Mouse (Mus musculus): ENCODE data around the gene Cmas.

Cmas gene

DNA sequence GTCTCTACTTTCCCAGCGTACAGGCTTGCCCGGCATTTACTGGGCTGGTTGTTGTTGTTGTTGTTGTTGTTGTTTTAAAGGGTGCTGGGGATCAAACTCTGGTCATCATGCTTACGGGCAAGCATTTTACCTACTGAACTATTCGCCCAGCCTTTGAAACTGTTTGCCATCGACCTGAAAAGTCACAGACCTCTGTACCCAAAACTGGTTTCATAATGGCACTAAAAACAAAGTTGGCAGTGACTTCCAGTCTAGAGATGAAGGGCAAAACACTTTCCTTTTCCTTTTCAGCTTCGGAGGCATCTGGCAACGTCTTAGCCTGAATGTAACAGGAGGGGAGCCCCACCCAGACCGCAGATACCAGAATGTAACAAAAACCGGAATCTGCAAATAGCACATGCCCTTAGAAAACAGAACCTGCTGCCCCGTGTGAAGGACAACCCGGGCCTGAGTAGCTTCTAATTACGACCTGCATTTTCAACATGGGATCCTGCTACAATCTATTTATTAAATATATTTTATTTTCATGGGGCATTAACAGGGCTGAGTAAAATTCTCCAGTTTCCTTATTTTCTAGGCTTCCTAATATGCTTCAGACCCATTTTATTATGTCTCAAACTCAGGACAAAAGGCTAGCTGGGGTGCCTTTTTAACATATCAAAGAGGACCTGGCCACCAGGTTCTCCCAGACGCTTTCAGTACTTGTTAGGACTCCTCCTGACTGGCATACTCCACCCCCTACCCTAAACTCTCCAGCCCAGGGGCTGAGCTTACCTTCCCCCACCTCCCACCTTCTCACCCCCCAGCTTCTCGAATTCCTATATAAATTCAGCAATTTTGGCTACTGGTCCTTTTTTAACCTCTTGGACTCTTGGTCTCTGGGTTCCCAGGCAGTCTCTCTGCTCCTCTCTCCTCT, 3.9 kb upstream of the Cmas start:
- DNase-seq, result peak; percentile 29 to 54

DNA sequence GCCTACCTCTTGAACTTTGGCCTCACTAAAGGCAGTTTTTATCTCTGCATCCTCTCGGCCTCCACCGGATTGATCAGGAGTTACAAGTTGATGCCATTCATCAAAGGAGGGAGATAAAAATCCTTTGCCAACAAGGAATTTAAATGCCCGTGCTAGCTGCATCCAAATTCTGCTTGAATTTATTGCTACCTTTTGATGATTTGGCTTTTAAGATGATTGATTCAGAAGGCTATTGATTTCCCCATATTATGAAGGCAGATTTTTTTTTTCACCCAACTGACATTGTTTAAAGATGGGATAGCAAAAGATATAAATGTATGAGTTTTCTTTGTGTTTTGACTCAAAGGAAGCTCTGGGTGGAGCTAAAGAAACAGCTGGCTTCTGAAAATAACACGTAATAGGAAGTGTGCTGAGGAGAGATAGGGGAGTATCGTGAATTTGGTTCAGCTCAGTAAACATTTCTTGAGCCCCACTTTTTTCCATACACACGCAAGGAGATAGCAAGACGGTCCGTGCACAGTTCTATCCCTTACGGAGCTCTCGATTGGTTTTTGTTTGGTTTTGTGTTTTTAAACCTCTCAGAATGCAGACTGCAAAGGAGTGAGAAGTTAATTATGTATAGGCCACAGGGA, 964 bp downstream of the Cmas start:
- no peak for DNase-seq

DNA sequence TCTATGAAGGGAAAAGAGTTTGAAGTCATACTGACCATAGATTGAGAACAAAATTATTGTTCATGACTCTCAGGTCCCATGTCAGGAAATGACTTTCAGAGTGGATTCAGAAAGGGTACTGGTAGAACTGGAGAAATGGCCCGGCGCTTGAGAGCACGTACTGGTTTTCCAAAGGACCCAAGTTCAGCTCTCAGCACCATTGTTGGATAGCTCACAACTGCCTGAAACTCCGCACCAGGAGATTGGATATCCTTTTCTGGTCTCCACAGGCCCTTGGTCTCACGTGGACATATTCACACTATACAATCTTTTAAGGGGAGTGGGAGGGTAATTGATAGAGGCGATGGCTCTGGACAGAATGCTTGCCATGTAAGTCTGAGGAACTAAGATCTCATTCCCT, 1.5 kb downstream of the Cmas start:
- DNase-seq, result no peak

DNA sequence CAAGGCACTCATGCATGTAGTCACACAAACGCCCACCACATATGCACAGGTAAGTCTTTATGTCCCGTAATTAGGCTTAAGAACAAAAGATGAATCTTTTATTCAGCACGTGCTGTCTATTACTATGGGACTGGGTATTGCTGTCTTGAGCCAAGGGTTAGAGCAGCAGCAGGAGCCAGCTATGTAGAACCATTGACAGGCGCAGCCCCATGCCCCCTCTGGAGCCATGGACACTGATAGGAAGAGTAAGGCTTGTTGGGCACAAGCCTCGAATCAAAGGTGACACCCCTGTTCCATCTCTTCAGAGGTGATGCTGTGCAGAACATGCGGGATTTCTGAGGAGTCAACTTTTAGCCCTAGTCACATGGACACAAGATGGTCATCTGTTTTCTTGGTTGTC, 2.1 kb downstream of the Cmas start:
- no peak for DNase-seq

DNA sequence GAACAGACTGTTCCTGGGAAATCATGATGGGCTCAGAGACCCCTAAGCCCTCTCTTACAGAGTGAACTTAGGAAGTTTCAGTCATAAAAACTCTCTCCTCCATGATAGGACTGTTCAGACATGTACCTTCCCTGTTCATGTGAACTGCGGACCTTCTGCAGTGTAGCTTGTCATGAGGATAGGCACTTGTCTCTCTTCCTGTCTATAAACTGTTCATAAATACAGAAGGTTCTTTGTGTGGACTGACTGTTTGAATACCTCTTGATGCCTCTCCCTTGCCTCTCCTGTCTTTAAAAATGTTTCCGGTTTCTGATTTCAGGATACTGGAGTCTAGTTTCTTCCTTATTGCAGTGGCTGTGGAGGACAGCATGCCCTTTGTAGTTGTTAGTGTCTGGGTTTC, 3.1 kb downstream of the Cmas start:
- no peak for DNase-seq

DNA sequence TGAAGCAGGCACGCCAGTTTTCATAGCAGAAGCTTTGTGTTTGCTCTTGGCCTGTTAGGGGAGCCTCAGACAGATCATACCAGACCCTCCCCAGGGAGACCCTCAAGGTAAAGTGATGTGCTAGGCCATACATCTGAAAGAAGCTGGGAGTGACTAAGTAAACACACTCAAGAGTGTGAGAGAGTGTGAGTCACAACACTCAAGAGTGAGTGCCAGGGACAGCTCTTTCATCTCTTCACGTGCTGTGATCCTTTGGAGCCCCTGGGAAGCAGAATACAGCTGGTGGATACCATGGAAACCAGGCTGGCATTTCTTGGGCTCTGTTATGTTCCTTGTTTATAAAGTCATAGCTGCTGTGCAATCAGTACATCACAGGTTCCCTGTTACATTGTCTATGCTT, 8.4 kb downstream of the Cmas start:
- DNase-seq, result no peak

DNA sequence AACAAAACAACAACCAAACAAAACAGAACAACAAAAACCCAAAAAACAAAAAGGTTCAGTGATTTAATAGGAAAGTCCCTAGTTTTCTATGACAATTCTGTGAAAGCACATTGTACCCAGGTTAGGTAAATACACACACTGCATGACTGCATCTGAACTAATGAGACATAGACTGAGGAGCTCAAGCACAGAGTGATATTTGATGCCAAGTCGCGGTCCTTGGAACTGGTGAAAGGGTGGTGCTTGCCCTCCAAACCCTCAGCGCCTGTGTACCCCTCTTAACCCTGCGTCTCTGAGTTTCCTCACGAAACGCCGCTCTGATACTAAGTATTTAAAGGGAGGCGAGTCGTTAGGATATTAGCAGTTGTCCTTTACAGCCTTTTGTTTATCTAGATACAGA, 10.8 kb downstream of the Cmas start:
- no peak for DNase-seq

DNA sequence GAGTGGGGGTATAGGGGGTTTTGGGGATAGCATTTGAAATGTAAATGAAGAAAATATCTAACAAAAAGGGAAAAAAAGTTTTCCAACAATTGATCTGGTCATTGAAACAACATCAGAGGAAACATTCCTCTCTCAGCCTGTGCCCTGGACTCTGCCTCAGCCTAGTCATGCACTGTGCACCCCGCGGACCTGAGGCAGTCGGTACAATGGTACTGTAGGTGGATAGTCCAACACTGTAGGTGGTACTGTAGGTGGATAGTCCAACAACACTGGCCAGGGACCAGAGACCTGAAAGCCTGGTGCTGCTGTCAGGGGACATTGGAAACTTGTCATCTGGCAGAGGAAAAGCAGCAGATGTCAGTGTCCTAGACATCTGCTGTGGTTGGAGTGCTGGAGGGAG, 13.4 kb downstream of the Cmas start:
- DNase-seq, result no peak

DNA sequence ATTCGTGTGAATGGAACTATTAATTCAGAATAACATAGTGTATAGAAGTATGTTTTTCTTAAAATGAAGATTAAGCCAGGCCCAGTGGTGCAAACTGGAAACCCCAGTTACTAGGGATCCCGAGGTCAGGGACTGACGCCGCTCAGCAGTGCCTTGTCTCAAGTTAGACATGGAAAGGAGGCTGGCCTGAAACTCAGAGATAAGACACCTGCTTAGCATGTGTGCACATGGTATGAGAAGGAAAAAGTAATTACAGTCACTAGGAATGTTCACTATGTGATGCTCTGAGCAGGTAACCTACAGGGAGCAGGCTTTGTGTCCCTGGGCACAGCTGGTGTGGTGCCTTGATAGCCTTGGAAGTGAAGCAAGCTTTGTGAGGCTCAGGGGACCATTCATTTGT, 15.2 kb downstream of the Cmas start:
- no peak for DNase-seq

DNA sequence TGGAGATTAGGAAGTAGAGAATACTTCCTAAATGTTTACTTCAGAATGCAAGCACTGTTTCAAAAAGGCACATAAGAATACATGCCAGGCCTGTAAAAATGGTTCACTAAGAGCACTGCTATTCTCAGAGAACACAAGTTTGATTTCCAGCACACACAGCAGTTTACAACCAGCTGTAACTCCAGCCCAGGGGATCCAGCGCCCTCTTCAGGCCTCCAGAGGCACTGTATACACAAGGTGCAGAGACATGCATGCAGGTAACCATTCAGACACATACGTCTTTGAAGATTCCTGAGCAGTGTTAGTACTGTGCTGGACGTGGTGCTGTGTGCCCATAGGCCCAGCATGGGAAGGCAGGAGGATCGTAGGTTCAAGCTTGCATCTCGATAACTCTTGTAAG, 17.1 kb downstream of the Cmas start:
- DNase-seq, result no peak

DNA sequence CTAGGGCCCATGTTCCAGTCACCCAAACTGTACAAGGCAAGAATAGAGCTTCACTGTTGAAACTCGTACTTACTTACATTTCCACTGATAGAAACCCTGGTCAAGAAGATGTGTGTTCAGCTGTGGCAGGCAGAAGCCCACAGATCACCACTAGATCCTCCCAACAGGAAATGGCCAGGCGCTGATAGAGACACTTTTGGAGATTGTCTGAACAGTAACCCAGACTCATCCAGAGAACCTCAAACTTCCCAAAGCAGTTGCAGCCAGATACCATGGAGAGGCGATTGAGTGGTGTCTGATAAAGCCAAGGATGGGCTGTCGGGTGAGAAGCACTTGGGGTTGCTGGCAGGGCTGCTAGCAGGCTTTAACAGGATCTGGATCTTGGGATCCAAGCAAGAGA, 20.4 kb downstream of the Cmas start:
- DNase-seq, result no peak

DNA sequence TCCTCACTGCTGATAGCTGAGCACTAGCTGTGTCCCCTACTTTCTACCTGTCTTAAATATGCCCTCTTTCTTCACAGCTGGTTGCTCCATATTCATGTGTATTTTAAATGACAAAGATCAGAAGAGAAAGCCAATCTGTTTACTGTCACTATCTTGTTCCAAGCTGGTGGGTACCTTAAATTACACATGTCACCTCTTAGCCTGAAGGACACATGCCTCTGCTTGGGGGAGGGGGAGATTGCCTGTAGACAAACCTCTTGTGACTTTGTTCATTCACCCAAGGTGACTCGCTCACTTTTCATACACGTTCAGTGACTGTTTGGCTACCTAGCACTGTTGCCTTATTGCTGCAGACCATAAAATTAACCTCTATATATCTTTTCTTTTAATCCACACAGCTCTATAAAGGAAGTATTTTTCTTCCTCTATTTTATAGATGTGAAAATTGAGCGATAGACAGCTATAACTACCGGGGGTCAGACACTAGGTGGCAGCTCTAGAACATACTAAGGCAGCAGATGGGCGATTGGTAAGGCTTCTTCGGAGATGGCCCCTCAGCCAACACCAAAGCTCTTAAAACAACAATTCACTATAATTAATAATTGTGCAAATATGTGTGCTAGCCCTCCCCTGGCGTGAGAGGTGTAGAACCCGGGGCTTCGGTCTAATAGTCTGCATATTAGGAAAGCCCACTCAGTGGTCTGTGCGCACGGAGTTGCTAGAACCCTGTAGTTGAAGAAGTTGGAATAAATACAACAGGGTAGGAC, 22.7 kb downstream of the Cmas start:
- peak; percentile 52 to 60 for DNase-seq

DNA sequence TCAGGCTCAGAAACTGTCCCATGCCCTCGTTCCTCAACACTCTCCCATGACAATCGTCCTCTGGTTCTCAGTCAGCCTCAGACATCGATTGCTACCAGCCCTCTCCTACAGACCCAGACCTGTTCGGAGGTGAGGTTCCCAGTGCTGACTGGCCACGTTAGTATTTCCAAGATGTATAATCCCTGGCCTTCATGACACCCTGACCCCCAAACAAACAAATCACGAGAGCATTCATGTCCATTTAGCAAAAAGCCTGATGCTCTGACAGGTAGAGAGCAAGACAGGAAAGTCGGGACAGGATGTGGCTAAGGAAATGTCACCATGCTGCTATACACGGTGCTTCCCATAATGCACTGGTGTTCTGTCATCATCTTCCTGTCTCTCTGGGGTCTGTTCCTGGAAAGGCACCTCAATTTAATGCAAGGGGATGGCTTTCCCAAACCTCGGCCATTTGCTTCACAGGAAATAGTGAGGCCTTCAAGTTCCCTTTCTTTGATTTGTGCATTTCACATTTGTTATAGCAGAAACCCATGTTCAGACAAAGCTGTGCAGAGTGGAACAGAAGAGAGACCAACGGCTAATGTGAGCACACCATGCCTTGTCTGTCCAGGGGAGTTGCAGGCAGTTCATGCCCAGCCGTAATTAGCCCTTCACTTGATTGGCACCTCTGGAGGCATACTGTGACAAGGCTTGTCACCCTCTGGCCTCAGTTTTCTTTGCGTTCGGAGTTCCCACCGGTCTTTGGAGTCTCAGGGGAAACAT, 23.5 kb downstream of the Cmas start:
- DNase-seq, result peak; percentile 36 to 40

DNA sequence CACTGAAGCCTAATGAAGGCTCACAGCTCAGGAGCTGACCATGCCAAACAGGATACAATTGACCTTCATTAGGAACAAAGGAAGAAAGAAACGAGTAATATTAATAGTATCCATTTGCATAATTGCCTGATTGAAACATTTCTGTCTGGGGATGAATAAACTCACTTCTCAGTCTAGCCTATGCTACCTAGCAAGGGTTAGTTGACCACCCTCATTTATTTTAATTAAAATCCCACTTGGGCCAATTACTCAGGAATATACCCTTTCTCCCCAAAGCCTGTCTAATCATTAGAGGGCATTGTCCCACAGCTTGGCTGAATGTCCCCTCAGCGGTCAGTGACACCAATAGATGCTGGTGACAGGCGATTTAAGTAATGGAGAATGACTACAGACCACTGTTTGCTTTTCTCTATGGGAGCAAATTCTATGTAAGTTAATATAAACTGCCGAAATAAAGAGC, 24.1 kb downstream of the Cmas start:
- DNase-seq, result no peak

DNA sequence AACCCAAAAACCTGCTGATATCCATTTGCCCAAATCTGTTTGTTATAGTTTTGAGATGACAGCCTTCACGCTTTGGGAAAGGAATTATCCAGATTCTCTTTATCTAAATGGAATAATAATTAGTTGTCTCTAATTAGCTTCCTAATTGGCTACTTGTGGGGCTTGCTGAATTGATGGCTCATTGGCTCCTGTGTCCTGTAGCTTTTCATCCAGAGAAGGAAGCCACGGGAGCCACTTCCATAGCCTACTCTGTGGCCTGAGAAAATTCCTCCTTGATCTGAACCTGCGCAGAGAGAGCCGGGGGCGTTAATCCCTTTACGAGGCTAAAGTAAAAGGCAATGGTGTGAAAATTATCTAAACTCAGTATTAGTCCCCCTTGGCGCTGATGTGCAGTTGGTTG, 24.8 kb downstream of the Cmas start:
- DNase-seq, result no peak

DNA sequence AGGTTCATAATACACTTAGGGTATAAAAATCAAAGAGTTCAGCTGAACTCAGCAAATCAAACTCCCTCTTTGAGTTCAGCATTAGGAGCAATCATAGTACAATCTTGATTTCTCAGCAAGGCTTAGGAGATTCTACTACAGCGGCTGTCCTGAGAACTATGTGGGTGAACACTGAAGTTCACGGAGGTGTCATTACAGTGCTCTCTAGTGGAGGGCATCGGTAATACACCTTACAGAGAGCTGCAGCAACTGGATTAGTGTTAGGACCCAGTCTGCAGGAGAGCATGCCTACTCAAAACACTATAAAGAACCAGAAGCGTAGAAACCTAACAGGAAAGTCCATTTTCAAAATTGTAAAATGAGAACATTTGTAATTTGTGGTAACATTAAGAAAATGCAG, 28.9 kb downstream of the Cmas start:
- DNase-seq, result peak; percentile 44 to 50

DNA sequence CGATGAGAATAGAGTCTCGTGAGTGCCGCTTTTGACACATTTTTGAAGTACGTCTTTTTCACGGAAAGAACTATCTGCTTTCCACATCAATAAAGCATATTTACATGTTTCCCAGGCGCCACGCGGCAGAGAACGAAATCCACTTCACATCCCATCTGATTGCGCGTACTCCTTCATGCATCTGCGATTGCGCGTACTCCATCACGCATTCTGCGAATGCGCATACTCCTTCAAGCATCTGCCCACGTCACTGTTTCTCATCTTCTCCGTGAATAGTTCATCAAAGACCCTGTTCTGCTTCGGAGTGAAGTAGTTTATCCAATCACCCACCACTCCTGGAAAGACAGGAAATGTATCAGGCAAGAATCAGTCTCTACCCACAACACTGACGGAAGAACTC, 29.6 kb downstream of the Cmas start:
- DNase-seq, result no peak

DNA sequence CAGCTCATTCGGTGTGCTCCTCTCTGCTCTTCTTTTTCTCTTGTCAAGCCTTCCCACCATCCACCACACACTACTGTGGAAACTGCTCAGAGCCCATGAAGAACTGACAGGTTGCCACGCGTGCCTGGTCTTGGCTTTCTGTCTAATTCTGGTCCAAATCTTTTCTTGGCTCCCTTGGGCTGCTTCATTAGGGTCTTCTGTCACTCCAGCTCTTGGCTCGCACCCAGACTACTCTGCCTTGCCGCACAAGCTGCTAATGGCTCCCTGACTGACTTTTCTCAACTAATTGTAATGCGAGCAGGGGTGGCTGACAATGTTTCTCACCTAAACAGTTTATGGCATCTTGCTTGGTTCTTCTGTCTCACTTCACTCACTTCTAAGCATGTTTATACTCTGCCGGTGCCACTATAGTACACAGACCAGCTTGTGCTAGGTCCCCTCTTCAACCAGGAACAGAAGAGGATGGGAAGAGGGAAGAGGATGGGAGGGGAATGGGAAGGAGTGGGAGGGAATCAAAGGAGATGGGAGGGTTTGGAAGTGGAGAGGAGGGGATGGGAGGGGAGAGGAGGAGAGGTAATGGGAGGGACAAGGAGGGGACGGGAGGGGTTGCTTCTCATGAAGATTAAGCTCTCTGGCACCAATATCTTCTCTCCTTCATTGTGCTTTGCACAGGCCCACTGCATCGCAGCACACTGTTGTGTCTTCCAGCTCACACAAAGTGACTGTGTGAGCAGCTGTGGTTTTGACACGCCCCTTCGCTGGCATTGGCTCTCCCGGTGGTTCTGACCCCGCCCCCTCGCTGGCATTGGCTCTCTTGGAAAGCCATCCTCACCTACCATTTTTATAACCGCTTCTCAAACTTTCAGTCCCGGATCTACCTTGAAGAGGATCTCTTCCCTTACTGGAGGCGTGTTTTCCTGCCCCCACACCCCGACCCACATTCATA, 31.8 kb downstream of the Cmas start:
- DNase-seq, result no peak

DNA sequence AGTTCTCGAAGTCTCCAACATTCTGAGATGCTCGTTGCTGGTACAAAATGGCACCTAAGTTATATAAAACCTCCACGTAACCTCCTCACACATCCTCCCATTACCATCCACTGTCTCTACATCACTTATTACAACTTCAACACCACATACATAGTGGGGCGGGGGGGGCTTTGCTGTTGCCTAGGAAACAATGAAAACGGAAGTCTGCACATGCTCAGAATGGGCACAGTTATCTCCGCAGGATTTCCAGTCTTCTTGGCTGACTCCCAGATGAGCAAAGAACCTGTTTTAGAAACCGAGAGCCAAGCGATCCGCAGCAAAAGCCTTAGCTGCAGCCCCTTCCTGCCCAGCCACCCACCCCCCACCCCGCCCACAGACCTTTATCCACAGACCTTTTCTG, 33.2 kb downstream of the Cmas start:
- no peak for DNase-seq

DNA sequence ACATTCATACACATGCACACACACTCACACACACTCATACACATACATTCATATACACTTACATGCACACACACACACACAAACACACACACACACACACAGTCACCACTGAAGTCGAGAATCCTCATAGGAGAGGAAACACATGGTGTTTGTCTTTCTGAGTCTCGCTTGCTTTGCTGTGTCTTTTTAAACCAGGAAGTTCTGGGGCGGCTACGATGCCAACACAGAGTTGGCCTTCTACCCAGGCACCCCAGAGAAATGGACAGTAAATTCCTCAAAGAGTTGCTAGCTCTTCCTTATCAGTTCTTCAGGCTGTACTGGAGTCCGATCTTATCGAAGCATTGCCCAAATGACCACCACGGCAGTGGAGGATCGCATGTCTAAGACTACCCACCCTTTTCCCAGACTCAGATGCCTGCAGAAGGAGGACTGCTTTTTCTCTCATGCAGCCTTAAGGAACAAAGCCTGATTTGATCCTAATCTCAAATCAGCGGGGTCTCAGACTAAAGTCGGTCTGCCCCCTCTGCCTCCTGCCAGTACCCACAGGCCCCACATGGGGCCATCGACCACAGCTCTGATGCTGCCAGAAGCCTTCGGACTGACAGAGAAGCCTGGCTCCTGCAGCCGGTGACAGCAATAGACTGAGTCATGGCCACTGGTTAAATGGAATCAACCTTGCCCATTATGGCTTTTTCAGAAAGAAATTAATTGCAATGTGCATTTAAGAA, 35.9 kb downstream of the Cmas start:
- DNase-seq, result peak in 1 of 2 experiments; percentile 13

DNA sequence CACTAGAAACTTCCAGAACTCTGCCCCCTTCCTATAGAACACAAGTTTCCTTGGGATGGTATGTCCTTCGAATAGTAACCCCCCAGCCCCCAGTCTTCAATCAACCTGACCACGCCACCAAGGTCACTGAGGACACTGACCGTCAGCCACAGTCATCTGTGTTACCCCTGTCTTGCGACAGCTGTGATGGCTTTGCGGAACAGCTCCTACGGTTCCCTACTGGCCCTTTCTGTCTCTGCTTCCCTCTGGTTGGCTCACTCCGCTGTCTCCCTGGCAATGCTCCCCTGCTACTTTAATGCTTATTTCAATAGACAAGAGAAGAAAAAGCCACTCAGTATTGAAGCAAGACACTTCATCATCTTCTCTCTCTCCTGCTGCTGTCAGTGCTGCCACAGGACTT, 37.0 kb downstream of the Cmas start:
- no peak for DNase-seq
